Mouse (Mus musculus): Measurements from ENCODE around the gene Olfr94.
"Not testable (repeated sequence)": the region's sequence is repeated elsewhere in the genome, so short reads cannot be mapped to it uniquely, and the experiment has no call there.

The Olfr94 gene

GRCm38 (mm10) chr17:37200894-37201293, at the start of gene Olfr94:
Gene Olfr94 (minus strand): TSS chr17:37200994.
- no peak for DNase-seq

- peak; percentile 29 for DNase-seq
These were observed 49.8 kb upstream of the Olfr94 start for GRCm38 (mm10) chr17:37250544-37250943.

GRCm38 (mm10) chr17:37249460-37249859, 48.7 kb upstream of the Olfr94 start:
- no peak for DNase-seq

- DNase-seq = peak; percentile 62
These were observed 45.9 kb upstream of the Olfr94 start for GRCm38 (mm10) chr17:37246715-37247114.

- no peak for DNase-seq
These were observed 41.4 kb upstream of the Olfr94 start for GRCm38 (mm10) chr17:37242198-37242597.

GRCm38 (mm10) chr17:37237230-37237629, 36.4 kb upstream of the Olfr94 start, which contains the start of gene Olfr97:
Gene Olfr97 (minus strand): TSS chr17:37237330.
- not testable (repeated sequence) for DNase-seq

- DNase-seq = no peak
These were observed 21.1 kb upstream of the Olfr94 start for GRCm38 (mm10) chr17:37221879-37222278.

- no peak for DNase-seq
These were observed 19.1 kb upstream of the Olfr94 start, which contains the start of gene Olfr96 for GRCm38 (mm10) chr17:37219846-37220245. Gene Olfr96 (plus strand): TSS chr17:37220146.

- no peak for DNase-seq
These were observed 17.7 kb upstream of the Olfr94 start for GRCm38 (mm10) chr17:37218486-37218885.

GRCm38 (mm10) chr17:37213018-37213417, 12.2 kb upstream of the Olfr94 start, which contains the start of gene Olfr95:
Gene Olfr95 (minus strand): TSS chr17:37213118.
- DNase-seq = no peak

- DNase-seq = no peak
These were observed 10.3 kb upstream of the Olfr94 start for GRCm38 (mm10) chr17:37210884-37211768.

- DNase-seq = no peak
These were observed 3.1 kb upstream of the Olfr94 start for GRCm38 (mm10) chr17:37203917-37204236.

GRCm38 (mm10) chr17:37203206-37203916, 2.6 kb upstream of the Olfr94 start:
- peak; percentile 60 for DNase-seq

- no peak for DNase-seq
These were observed 3.7 kb downstream of the Olfr94 start for GRCm38 (mm10) chr17:37196845-37197724.

- DNase-seq = no peak
These were observed 6.0 kb downstream of the Olfr94 start for GRCm38 (mm10) chr17:37194782-37195181.

GRCm38 (mm10) chr17:37193656-37194055, 7.1 kb downstream of the Olfr94 start, which contains the start of gene Ubd:
Gene Ubd (plus strand): TSS chr17:37193892.
- DNase-seq = no peak

GRCm38 (mm10) chr17:37193032-37193431, 7.8 kb downstream of the Olfr94 start:
- no peak for DNase-seq

- DNase-seq = no peak
These were observed 10.1 kb downstream of the Olfr94 start for GRCm38 (mm10) chr17:37190711-37191110.

- no peak for DNase-seq
These were observed 15.3 kb downstream of the Olfr94 start for GRCm38 (mm10) chr17:37185474-37185873.

GRCm38 (mm10) chr17:37161394-37161793, 39.4 kb downstream of the Olfr94 start, which contains the start of gene Olfr93:
Gene Olfr93 (minus strand): TSS chr17:37161494.
- no peak for DNase-seq

Data from thymus, postnatal 25 days (tissue).